Mouse (Mus musculus) 416B (cell line): ENCODE measurements around the gene Prune2.
A peak's percentile ranks its signal among the peaks of the same experiment; 100 is the strongest.

Experiments used
- DNase-seq: peaks from one replicate; pipeline ENCODE4 v3.0.0; 2011; ENCODE audit warnings: low read depth

Gene Prune2

GRCm38 (mm10) chr19:16955613-16956271 is at the start of gene Prune2:
Gene Prune2, plus strand, starts transcription at chr19:16956118.
- peak; percentile 87 for DNase-seq

- no peak for DNase-seq
Measured at GRCm38 (mm10) chr19:16911507-16911906, 44.4 kb upstream of the Prune2 start.

- no peak for DNase-seq
Measured at GRCm38 (mm10) chr19:16924516-16924915, 31.4 kb upstream of the Prune2 start.

- no peak for DNase-seq
Measured at GRCm38 (mm10) chr19:16934664-16935063, 21.3 kb upstream of the Prune2 start.

GRCm38 (mm10) chr19:16948794-16949313 is 7.1 kb upstream of the Prune2 start:
- peak; percentile 65 for DNase-seq

- DNase-seq, result no peak
Measured at GRCm38 (mm10) chr19:16949341-16949740, 6.6 kb upstream of the Prune2 start.

GRCm38 (mm10) chr19:16950051-16950450 is 5.9 kb upstream of the Prune2 start:
- DNase-seq, result no peak

GRCm38 (mm10) chr19:16950664-16951363 is 5.1 kb upstream of the Prune2 start:
- peak; percentile 34 for DNase-seq

GRCm38 (mm10) chr19:16954736-16955135 is 1.2 kb upstream of the Prune2 start:
- no peak for DNase-seq

- DNase-seq, result no peak
Measured at GRCm38 (mm10) chr19:16955231-16955612, 696 bp upstream of the Prune2 start.

- peak; percentile 19 for DNase-seq
Measured at GRCm38 (mm10) chr19:16956319-16956718, 401 bp downstream of the Prune2 start.

GRCm38 (mm10) chr19:16959051-16959450 is 3.1 kb downstream of the Prune2 start:
- no peak for DNase-seq

- peak; percentile 90 for DNase-seq
Measured at GRCm38 (mm10) chr19:16959551-16959950, 3.6 kb downstream of the Prune2 start.

GRCm38 (mm10) chr19:16961036-16961435 is 5.1 kb downstream of the Prune2 start:
- DNase-seq, result no peak

- DNase-seq, result no peak
Measured at GRCm38 (mm10) chr19:16963178-16963577, 7.3 kb downstream of the Prune2 start.

- DNase-seq, result no peak
Measured at GRCm38 (mm10) chr19:16968768-16969167, 12.8 kb downstream of the Prune2 start.

- DNase-seq, result peak; percentile 42
Measured at GRCm38 (mm10) chr19:16970612-16971011, 14.7 kb downstream of the Prune2 start.

GRCm38 (mm10) chr19:16978910-16979309 is 23.0 kb downstream of the Prune2 start:
- DNase-seq, result peak; percentile 86

- peak; percentile 60 for DNase-seq
Measured at GRCm38 (mm10) chr19:16981743-16982142, 25.8 kb downstream of the Prune2 start.

- peak; percentile 79 for DNase-seq
Measured at GRCm38 (mm10) chr19:16984897-16985296, 29.0 kb downstream of the Prune2 start.

GRCm38 (mm10) chr19:16987984-16988383 is 32.1 kb downstream of the Prune2 start:
- no peak for DNase-seq

- DNase-seq, result peak; percentile 71
Measured at GRCm38 (mm10) chr19:16992151-16992550, 36.2 kb downstream of the Prune2 start.

GRCm38 (mm10) chr19:16994260-16994659 is 38.3 kb downstream of the Prune2 start:
- DNase-seq, result no peak
